Mouse (Mus musculus): Measurements from ENCODE around the gene 4933424G06Rik. TPM values are rescaled to one million over a fixed set of nuclear protein-coding genes. Genes with fewer than 3 reads are reported as not detected.
"Not testable (repeated sequence)": the region's sequence is repeated elsewhere in the genome, so short reads cannot be mapped to it uniquely, and the experiment has no call there.

4933424G06Rik gene
- polyA plus RNA-seq (2015; fragmentation: Nextera tagmentation; extraction: Ambion mirVana): 0.43 and 0.57 TPM in 2 replicates

DNA sequence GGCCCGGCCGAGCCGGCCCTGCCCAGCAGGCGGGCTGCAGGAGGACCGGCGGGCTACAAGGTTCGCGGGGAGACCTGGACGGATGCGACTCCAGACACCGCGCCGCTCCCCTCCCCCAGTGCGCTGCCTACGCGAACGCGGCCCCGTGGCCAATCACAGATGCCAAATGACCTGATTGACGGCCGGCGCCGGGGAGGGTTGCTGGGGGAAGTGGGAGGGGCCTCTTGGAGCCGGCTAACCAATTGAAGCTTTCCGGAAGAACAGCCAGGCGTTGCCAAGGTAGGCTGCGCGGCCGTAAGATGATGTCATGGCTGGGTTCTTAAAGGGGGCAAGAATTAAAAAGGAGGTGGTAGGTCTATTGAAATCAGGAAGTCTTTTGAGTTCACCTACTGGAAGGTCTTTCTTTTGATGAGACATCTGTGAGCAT, at the start of gene 4933424G06Rik:
Gene 4933424G06Rik, plus strand, starts transcription at position 296 of the 427 bp plus-strand sequence.
- Histone ChIP-seq H3K4me1 (replicated peaks) (peaks cover 30% of the 10 kb centered on the region), H3K4me3 (peak within 1 kb of the TSS; percentile 99), H3K36me3 (peaks cover 27% of the 10 kb centered on the region), H3K27ac (peak within 1 kb of the TSS; percentile 91), H3K9ac (peak within 1 kb of the TSS; percentile 98), H3K9me3 (no peaks in the 10 kb centered on the region), H3K4me2 (peak within 1 kb of the TSS; percentile 83), H3K27me3 (no peaks in the 10 kb centered on the region)
- peak; percentile 96 for ATAC-seq (ENCODE audit: low FRiP score)
- WGBS: under 1% methylated on average over 29 of the region's 29 CpGs

DNA sequence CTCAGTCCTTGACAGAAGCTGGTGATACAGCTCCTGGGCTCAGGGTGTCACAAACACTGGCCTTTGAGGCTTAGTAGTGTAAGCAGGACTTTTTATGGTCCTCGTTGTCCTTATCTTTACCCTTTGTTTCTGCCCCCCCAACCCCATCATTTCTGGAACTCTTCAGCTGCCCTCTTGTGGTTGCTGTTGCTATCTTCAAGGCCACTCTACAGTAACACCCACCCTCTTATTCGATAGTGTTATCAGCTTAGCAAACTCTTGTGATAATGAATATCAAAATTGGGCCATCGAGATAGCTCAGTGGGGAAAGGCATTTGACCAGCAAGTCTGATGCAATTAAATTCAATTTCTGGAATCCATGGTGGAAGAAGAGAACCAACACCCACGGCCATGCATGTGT, 45.5 kb upstream of the 4933424G06Rik start:
- Histone ChIP-seq H3K4me1 (replicated peaks) (no peaks in the 10 kb centered on the region), H3K4me2 (no peak overlapping the region), H3K4me3 (no peak overlapping the region), H3K36me3 (no peaks in the 10 kb centered on the region), H3K27ac (no peak overlapping the region), H3K27me3 (no peaks in the 10 kb centered on the region), H3K9me3 (no peaks in the 10 kb centered on the region), H3K9ac (no peak overlapping the region)
- 81% methylated on average over 4 of the region's 4 CpGs for WGBS
- ATAC-seq (ENCODE audit: low FRiP score): no peak

DNA sequence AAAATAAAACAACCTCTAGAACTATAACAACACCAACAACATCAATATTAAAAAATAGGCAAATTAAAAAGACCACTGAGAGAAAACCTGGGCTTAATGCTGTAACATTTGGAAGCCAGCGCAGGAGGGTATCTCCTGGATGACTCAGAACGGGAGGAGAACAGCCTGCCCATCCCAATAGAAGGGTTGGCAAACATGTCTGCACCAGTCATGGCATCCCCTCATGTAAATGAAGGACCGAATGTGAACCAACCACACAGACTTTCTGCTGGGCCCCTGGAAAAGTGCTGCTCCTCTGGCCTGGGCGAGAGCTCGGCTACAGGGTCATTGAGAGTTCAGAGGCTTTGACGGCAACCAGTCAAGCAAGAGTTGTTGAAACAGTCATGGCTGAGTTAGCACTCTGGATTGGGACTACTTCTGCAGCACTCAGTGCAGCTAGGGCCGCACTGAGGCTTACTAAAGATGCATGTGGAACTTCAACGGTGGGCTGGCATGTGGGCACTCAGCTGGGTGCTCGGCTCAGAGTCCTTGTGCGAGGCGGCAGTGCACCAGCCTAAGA, 44.7 kb upstream of the 4933424G06Rik start:
- Histone ChIP-seq H3K27ac (no peak overlapping the region), H3K27me3 (no peaks in the 10 kb centered on the region), H3K4me3 (no peak overlapping the region), H3K9me3 (no peaks in the 10 kb centered on the region), H3K36me3 (no peaks in the 10 kb centered on the region), H3K4me2 (no peak overlapping the region), H3K4me1 (replicated peaks) (no peaks in the 10 kb centered on the region), H3K9ac (no peak overlapping the region)
- WGBS: 60% methylated on average over 11 of the region's 11 CpGs
- ATAC-seq (ENCODE audit: low FRiP score): no peak

DNA sequence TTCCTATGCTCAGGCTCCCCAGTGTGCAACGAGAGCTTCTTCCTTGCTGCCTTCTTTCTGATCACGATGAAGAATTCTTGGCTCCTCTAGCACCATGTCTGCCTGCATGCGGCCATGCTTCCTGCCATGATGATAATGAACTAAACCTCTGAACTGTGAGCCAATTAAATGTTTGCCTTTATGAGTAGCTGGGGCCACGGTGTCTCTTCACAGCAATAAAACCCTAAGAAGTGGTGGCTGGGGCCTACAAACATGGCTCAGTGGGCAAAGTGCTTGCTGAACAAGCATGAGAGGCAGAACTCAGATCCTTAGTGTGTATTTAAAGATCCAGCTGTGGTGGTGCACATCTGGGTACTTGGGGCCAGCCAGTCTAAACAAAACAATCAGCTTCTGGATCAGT, 44.0 kb upstream of the 4933424G06Rik start:
- H3K27ac ChIP-seq: no peak overlapping the region
- H3K9me3 ChIP-seq: no peaks in the 10 kb centered on the region
- H3K9ac ChIP-seq: no peak overlapping the region
- no peak overlapping the region for H3K4me3 ChIP-seq
- no peak overlapping the region for H3K4me2 ChIP-seq
- no peaks in the 10 kb centered on the region for H3K27me3 ChIP-seq
- no peaks in the 10 kb centered on the region for H3K36me3 ChIP-seq
- 59% methylated on average over 4 of the region's 4 CpGs for WGBS
- H3K4me1 ChIP-seq (replicated peaks): no peaks in the 10 kb centered on the region
- ATAC-seq (ENCODE audit: low FRiP score): no peak

DNA sequence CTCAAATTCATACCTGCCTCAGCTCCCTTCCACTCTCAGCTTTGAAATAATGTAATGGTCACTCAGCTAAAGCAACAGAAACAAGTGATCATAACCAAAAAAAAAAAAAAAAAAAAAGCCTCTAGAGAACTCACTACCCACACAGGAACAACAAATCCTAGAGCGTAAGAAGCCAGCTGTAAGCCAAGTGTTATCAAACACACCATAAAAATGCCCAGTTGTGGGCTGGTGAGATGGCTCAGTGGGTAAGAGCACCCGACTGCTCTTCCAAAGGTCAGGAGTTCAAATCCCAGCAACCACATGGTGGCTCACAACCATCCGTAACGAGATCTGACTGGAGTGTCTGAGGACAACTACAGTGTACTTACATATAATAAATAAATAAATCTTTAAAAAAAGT, 41.9 kb upstream of the 4933424G06Rik start:
- not testable (repeated sequence) for H3K4me2 ChIP-seq; H3K36me3 ChIP-seq; H3K27ac ChIP-seq; H3K4me1 ChIP-seq (replicated peaks); H3K9ac ChIP-seq; ATAC-seq (ENCODE audit: low FRiP score); H3K4me3 ChIP-seq; H3K27me3 ChIP-seq; H3K9me3 ChIP-seq
- 72% methylated on average over 4 of the region's 4 CpGs for WGBS

DNA sequence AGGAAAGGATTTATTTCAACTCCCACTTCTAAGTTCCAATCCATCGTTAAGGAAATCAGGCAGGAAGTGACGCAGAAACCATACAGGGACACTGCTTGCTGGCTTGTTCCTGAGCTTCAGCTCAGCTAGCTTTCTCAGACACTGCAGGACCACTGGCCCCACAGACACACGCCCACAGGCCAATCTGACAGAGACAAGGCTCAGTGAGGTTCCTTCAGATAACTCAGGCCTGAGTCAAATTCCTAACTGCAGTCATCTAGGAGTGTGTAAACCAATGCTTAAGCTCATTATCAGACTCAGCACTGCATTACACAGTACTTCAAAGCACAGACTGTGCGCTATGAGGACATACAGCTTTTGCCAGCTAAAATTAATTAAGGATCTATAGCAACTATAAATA, 39.7 kb upstream of the 4933424G06Rik start:
- Histone ChIP-seq H3K27ac (no peak overlapping the region), H3K9ac (no peak overlapping the region), H3K36me3 (no peaks in the 10 kb centered on the region), H3K4me2 (no peak overlapping the region), H3K9me3 (no peaks in the 10 kb centered on the region), H3K4me1 (replicated peaks) (0 out of 2 replicates have a peak, but pooled peaks cover 3% of the 10 kb centered on the region), H3K27me3 (no peaks in the 10 kb centered on the region), H3K4me3 (no peak overlapping the region)
- 90% methylated on average over 4 of the region's 4 CpGs for WGBS
- no peak for ATAC-seq (ENCODE audit: low FRiP score)

DNA sequence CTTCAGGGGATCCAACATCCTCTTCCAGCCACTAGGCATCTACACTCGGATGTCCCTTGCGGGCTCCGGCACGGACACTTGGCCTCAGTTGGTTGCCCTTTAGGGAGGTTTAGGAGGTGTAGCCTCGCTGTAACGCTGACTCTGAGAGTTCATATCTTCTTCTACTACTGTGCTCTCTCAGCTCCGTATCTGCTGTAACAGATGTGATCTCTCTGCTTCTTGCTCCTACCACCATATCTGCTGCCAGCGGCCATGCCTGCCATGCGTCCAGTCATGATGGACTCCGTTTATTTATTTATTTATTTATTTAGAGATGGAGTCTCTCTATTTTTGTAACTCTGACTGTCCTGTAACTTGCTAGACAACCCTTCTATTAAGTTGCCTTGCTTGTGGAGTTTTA, 38.7 kb upstream of the 4933424G06Rik start:
- H3K36me3 ChIP-seq: no peaks in the 10 kb centered on the region
- no peak overlapping the region for H3K27ac ChIP-seq
- no peak overlapping the region for H3K4me2 ChIP-seq
- 0 out of 2 replicates have a peak, but pooled peaks cover 3% of the 10 kb centered on the region for H3K4me1 ChIP-seq (replicated peaks)
- H3K9ac ChIP-seq: no peak overlapping the region
- no peak overlapping the region for H3K4me3 ChIP-seq
- no peaks in the 10 kb centered on the region for H3K9me3 ChIP-seq
- ATAC-seq (ENCODE audit: low FRiP score): no peak
- WGBS: 94% methylated on average over 10 of the region's 10 CpGs
- H3K27me3 ChIP-seq: no peaks in the 10 kb centered on the region

DNA sequence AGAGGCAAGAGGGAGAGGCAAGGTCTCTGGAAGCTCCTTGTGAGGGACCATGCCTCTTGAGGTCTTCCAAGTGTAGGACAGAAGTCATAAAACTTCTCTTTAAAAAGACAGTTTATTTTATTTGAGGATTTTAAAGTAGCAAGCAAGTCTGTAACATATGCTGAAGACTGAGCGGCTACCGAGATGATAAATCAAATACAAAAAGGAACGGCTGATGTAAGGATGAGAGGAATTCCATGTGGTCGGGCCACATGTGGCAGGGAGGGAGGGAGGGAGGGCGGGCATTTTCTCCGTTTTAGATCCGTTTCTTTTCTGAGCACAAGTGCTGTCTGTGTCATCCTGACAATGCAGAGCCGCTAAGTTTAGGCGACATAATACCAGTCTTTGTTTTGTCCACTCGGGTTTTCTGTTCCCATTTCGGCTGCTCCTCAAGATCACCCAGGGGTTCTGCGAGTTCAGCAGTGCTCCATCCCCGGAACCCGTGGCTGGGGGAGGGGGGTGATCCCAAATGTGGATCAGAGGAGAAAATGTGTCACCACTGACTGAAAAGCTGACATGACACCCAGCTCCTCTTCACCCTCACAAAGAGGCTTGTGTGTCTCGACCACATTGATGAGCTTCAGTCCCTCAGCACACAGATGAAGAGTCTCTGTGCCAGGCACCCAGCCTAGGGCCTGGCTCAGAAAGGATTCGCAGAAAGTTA, 37.1 kb upstream of the 4933424G06Rik start:
- H3K27me3 ChIP-seq: no peaks in the 10 kb centered on the region
- H3K27ac ChIP-seq: no peak overlapping the region
- H3K9ac ChIP-seq: no peak overlapping the region
- no peak overlapping the region for H3K4me3 ChIP-seq
- 53% methylated on average over 16 of the region's 16 CpGs for WGBS
- H3K9me3 ChIP-seq: no peaks in the 10 kb centered on the region
- H3K4me1 ChIP-seq (replicated peaks): 0 out of 2 replicates have a peak, but pooled peaks cover 3% of the 10 kb centered on the region
- no peak for ATAC-seq (ENCODE audit: low FRiP score)
- no peaks in the 10 kb centered on the region for H3K36me3 ChIP-seq
- H3K4me2 ChIP-seq: no peak overlapping the region

DNA sequence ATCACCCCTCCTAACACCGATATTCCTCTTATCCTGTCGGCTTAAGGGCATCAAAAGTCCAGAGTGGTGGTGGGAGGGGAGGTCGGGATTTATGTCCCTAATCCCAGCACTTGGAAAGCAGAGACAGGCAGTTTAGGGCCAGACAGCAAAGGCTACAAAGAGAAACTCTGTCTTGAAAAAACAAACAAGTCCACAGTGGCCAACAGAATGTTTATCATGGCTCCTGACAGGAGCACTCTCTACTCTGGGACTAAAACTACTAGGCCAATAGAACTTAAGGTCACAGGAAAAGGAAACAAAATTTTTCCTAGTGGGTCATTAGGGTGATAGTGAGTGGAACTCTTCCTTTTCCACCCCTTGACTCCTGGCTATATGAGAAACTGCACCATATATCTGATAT, 35.0 kb upstream of the 4933424G06Rik start:
- H3K27ac ChIP-seq: no peak overlapping the region
- H3K9me3 ChIP-seq: no peaks in the 10 kb centered on the region
- WGBS: 79% methylated on average over 3 of the region's 3 CpGs
- no peak overlapping the region for H3K4me3 ChIP-seq
- no peak overlapping the region for H3K4me2 ChIP-seq
- no peaks in the 10 kb centered on the region for H3K27me3 ChIP-seq
- no peak for ATAC-seq (ENCODE audit: low FRiP score)
- no peaks in the 10 kb centered on the region for H3K36me3 ChIP-seq
- H3K9ac ChIP-seq: no peak overlapping the region
- 0 out of 2 replicates have a peak, but pooled peaks cover 3% of the 10 kb centered on the region for H3K4me1 ChIP-seq (replicated peaks)

DNA sequence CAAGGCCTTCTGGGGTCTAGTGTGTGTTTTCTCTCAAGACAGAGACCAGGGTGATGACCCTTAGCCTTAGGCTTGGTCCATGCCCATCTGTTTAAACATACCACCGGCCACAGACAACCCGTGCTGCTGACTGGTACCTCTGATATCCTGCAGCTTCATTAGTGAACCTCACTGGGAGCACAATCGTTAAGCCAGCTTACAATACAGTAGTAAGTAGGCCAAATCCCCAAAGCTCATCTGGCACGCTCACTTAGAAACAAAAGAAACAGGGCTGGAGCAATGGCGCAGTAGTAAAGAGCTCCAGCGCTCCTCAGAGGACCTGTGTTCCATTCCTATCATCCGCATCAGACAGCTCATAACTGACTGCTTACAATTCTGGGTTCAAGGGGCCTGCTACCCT, 29.1 kb upstream of the 4933424G06Rik start:
- Histone ChIP-seq H3K27ac (no peak overlapping the region), H3K9ac (no peak overlapping the region), H3K27me3 (no peaks in the 10 kb centered on the region), H3K4me2 (no peak overlapping the region), H3K4me3 (no peak overlapping the region), H3K36me3 (no peaks in the 10 kb centered on the region), H3K4me1 (replicated peaks) (no peaks in the 10 kb centered on the region), H3K9me3 (no peaks in the 10 kb centered on the region)
- ATAC-seq (ENCODE audit: low FRiP score): no peak
- WGBS: 64% methylated on average over 7 of the region's 7 CpGs

DNA sequence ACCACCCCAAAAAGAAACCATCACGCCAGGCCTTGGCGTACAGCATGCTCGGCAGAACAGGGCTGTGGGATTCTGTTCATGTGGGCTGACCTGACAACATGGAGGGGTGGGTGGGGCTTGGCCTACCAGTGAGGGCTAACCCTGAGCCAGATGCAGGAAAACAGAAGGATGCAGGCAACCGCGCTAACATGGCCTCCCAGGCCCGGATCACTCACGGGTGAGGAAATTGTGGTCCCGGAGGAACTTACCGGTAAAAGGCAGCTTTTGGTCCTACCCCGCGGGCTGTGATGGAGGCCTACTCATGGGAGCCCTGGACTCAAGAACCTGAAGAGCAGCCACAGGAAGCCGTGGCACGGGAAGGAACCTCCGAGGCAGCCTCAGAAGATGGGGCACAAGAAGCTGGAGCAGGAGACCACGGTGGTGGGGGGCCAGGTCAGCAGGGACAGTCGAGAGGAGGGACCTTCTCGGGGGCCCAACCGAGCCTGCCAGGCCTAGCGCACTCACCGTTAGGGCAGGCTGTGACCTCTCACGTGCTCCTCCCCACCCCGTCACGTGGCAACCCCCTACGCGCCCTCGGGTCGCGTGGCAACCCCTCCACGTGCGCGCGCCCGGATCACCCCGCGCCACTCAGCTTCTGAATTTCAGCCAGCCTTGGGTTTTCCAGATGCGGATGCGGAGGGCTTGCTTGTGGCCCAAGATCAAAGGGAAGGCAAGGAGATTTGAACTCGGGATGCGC, 27.2 kb upstream of the 4933424G06Rik start, which contains the start of gene Fam178b:
Gene Fam178b, minus strand, starts transcription at position 564 of the 736 bp plus-strand sequence.
- 91% methylated on average over 38 of the region's 39 CpGs for WGBS

DNA sequence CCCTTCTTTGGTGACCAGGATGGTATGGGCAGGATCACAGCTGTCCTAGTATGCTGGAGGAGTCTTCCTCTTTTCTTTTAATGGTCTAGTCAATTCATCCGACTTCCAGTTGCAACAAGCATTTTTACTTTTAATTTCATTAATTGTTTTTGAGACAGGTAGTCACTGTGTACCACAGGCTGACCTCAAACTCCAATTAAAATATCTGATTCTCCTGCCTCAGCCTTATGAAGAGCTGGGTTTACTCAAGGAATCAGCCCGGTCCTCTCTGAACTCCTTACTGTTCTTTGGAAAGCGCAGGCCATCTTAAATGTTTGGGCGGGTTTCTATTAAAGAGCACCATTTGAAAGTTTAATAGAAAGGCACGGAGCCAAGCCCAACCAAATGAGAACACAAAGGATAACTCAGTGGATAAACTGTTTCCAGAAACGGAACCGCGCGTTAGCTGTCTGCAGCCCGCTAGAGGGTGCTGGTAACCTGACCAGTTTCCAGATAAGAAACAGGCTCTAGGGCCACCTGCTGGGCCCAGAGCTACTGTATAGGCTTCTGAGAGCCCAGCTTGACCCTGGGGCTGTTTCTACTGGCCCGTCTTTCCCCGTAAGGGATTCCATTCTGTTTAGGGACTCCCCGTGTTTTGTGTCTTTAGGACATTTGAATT, 26.0 kb upstream of the 4933424G06Rik start:
- 15% methylated on average over 13 of the region's 13 CpGs for WGBS
- peak; percentile 72; the same call in 1 of the 2 replicates for ATAC-seq (ENCODE audit: low FRiP score)
- H3K27me3 ChIP-seq: no peaks in the 10 kb centered on the region

More for the DNA sequence above, 27.2 kb upstream of the 4933424G06Rik start, which contains the start of gene Fam178b:
- Histone ChIP-seq H3K4me1 (replicated peaks) (no peaks in the 10 kb centered on the region), H3K4me3 (no peak within 1 kb of the TSS), H3K9ac (no peak within 1 kb of the TSS), H3K36me3 (no peaks in the 10 kb centered on the region), H3K27me3 (no peaks in the 10 kb centered on the region), H3K9me3 (no peaks in the 10 kb centered on the region), H3K27ac (no peak within 1 kb of the TSS), H3K4me2 (no peak within 1 kb of the TSS)
- no peak for ATAC-seq (ENCODE audit: low FRiP score)

More for the DNA sequence above, 26.0 kb upstream of the 4933424G06Rik start:
- H3K9me3 ChIP-seq: no peaks in the 10 kb centered on the region
- no peak overlapping the region for H3K4me3 ChIP-seq
- H3K27ac ChIP-seq: no peak overlapping the region
- no peaks in the 10 kb centered on the region for H3K4me1 ChIP-seq (replicated peaks)
- no peak overlapping the region for H3K9ac ChIP-seq
- H3K4me2 ChIP-seq: no peak overlapping the region
- no peaks in the 10 kb centered on the region for H3K36me3 ChIP-seq

Data from hindbrain, embryonic 13.5 days (tissue).